Mouse (Mus musculus): ENCODE measurements around the gene Ltb4r1.

Gene Ltb4r1

DNA sequence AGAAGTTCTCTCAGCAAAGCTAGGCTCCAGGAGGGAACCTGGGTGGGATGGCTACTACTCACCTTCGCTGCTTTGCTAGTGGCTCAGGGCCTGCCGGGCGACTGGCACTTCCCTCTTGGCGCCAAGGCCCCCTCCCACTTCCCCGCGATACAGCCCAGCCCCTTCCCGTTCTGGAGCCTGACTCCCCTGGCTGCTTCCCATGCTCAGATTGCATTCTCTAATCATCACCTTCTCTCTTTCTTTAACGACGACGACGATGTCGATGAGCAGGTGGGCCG, 18.1 kb downstream of the Ltb4r1 start, which contains the start of gene Adcy4:
Adcy4 (minus strand) TSS at position 138 of the 278 bp plus-strand sequence.
- DNase-seq (ENCODE audit: low read depth, low spot score) = peak; percentile 24

DNA sequence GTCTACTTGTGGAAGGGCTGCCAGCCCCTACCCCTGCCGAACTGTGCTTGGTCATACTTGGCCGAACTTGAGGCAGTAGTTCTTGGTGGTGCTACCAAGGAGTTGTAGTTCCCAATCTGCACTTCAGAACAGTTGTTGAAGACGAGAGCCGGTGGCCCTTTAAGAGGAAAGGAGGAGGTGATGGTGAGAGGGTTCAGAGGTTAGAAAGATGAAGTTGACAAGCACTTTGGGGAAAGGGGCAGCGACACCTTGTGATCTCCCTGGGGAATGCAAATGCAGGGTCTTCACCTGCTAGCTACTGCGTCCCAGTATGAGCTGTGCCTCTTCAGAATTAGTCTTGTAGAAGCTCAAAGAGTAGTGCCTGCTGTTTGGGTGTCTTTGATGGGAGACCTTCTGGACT, 19.4 kb downstream of the Ltb4r1 start:
- DNase-seq (ENCODE audit: low read depth, low spot score) = no peak

DNA sequence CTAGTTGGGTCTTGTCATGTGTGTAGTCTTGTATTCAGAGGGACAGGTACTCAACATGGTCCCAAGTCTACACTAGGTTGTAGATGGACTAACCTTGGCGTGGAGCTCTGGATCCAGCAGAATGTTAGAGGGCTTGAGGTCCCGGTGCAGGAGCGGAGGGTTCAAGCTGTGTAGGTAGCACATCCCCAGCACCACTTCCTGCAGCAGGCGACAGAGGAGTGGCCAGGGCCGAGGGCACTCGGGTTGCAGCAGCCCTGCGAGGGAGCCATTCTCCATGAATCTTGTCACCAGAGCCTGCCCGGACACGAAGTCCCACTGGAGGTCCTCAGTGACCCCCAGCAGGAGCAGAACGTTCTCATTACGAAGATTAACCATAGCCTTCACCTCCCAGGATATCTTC, 22.0 kb downstream of the Ltb4r1 start:
- DNase-seq (ENCODE audit: low read depth, low spot score) = no peak

DNA sequence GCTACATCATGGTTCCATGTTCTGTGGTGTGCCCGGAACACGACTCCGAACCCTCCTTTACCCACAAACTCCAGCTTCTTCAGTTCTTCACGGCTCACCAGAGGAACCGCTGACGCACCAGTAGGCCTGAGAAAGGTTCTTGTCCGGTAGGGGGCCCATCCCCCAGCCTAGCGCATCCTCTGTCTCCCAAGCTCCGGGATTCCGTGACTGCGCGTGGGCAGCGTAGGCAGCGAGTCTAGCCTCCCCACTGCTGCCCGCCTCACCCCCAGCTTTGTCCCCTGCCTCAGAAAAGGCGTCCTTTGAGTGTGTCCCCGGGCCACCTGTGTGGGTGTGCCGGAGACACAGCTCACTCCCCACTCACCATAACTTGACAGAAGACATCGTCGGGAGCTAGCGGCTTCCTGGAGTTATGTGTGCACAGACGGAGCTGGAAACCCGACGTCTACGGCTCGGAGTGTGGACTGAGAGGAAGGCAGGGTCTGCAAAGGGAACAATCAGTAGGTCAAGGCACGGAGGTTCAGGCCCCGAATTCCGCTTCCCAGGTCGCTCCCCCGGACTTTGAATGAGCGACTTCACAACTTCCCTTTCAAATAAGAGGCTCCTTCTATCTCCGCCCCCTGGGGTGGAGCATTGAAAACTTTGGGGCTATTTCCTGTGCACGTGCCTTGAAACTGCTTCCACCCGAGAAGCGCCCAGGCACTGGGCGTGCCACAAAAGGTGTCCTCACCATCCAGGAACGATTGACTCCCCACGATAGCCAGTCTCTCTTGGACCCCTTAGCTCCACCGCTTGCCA, 22.7 kb downstream of the Ltb4r1 start, which contains the start of gene Ripk3:
Ripk3 (minus strand) TSS at position 610 of the 795 bp plus-strand sequence.
- DNase-seq (ENCODE audit: low read depth, low spot score) = peak; percentile 21

DNA sequence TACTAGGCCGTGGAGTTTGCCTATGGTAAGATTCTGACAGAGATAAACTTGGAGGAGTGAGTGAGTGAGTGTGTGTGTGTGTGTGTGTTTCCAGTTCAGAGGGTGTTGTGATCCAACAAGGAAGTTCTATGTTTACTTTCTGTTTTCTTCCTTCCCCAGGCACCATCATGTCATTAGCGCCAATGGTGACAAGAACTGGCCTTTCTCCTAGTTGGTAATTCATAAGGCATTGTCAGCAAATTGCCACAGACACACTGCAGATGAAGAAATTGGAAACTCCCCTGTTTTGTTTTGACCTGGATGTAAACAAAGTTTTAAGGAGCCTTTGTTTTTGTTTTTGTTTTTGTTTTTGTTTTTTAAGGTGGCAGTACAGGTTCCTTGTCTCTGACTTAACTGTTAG, 27.7 kb downstream of the Ltb4r1 start:
- no peak for DNase-seq (ENCODE audit: low read depth, low spot score)

DNA sequence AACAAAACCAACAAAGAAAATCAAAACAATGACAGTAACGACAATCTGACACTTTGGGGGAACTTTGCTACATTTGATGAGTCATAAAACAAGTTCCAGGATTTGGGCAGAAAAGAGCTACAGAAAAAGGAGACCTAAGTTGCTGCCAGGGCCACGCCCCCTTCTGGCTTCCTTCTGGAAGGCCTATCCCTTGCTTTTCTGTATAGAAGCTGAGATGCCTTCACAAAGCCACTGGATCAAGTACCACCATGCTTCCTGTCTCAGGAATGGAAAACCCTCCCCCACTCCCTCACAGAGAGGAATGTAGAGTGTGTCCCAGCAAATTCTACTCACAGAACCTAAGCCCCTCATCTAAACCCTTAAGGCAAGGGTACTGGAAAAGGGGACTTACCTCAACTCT, 28.2 kb downstream of the Ltb4r1 start:
- no peak for DNase-seq (ENCODE audit: low read depth, low spot score)

DNA sequence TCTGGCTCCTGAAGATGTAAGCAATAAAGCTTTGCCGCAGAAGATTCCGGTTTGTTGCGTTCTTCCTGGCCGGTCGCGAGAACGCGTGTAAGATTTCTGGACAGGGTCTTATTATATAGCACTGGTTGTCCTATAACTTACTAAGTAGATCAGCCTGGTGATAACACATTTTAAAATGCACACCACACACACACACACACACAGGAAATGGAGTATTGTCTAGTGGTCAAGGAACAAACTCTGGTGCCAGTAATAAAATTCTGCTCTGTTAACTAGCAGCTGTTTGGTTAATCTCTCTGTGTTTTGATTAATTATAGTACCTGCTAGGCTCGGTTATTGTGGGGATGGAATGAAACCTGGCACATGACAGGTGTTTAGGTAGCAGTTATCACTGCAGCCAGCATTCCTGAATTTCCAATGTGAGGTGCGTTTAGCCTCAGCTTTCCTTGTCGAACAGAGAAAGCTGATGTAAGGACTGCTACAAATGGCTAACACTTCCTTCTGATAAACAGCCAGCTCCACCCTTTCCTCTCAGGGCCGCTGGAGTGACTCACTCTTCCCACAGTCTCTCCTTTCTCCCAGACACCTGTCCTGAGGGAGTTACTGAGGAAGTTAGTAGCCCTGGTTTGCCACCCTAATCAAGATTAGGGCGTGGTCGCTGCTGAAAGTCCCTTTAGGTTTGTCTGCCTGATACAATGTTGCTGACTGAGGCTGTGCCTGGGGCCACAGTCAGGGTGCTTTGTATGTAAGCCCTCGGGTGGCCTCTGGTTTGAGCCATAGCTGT, 29.8 kb downstream of the Ltb4r1 start:
- no peak for DNase-seq (ENCODE audit: low read depth, low spot score)

DNA sequence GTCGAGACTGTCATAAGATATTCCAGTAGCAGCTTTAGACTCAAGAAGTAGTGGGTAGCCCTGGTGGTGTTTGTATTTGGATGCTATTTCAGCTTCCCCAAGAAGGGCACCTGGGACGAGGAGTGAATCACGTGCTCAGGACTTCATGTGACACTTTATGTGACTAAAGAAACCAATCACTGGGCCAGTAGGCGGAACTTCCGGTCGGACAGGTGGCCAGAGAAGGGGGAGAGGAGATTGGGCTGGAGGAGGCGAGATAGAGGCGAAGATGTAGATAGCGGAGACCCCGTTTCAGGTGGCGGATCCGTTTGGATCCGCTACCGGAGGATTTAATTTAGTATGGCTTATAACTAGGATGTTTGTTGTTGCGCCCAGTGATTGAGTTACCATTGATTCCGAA, 49.1 kb downstream of the Ltb4r1 start:
- peak; percentile 90 for DNase-seq (ENCODE audit: low read depth, low spot score)

DNA sequence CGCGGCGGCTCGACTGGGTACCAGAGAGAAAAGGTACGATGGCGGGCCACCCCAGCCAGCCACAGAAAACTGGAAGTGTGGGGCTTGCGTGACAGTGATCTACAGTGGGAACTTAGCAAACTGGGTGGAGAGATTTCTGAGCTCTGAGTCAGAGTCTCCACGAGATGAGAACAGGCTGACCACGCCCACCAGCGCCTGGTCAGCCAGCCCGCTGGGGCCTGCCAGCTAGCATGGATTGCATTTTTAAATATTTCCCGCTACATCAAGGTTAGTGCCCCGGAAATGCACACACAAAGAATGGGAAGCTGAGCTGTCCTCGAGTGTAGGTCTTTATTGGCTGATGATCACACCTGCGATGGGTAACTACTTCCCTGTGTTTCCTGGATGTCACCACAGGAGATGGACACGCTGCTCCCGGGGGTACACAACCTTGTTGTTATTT, 49.6 kb downstream of the Ltb4r1 start:
- peak; percentile 48 for DNase-seq (ENCODE audit: low read depth, low spot score)
